Mouse (Mus musculus) erythroblast, embryonic 14.5 days (primary cell): ENCODE measurements at regions not wholly inside any gene's neighbourhood (a gene's known extent, or its start where the extent isn't known, plus 50 kb on each side); places are given as distances from the start of the nearest gene placed in this dataset.

Experiments used
- GATA1 ChIP-seq: IDR thresholded peaks from 2 replicates; pipeline ENCODE4 v1.6.1; 2012; ENCODE audit warnings: low read length, inconsistent platforms, mixed read lengths
- TAL1 ChIP-seq: IDR thresholded peaks from 3 replicates; pipeline ENCODE4 v1.6.1; 2012; ENCODE audit warnings: low read length, inconsistent platforms, mixed read lengths

GRCm38 (mm10) chr4:93467998-93468397 lies 132.7 kb upstream of the Tusc1 start:
- no peak for TF ChIP-seq GATA1
- TF ChIP-seq TAL1: no peak
